In genomic region chr13:111803506-111803905, GRCm38 (mm10) we compare ENCODE assay signal across 10 mouse cellular contexts. TPM values are rescaled to one million over a fixed set of nuclear protein-coding genes. Genes with fewer than 3 reads are reported as not detected.
A peak's percentile ranks its signal among the peaks of the same experiment; 100 is the strongest.
DNase-seq lines count a peak whose midpoint lies in the region; ATAC-seq and TF ChIP-seq lines count a peak whose summit lies in the region.
"Had no signal": no experiment of that assay in that cellular context is flagged by ENCODE, and none has a peak within 500 bp of the region (broad histone marks: within the 10 kb centered on the region; RNA-seq: fewer than 3 reads in every experiment).

No protein-coding gene starts in this region.

- no peaks in the 10 kb centered on the region for H3K9me3 ChIP-seq in kidney, postnatal 0 days (replicated peaks; ENCODE audit: low read length)
- H3K9me3 ChIP-seq in CH12.LX (replicated peaks; ENCODE audit: low read length): no peaks in the 10 kb centered on the region
- no peaks in the 10 kb centered on the region for H3K9me3 ChIP-seq in liver, embryonic 15.5 days (replicated peaks)

- TF ChIP-seq POLR2A in cerebellum, adult 2 months (IDR thresholded peaks at IDR 0.05; ENCODE audit: borderline replicate concordance, insufficient read depth, low read length): no peak
- TF ChIP-seq POLR2A in CH12.LX (IDR thresholded peaks at IDR 0.05; ENCODE audit: low read depth, low read length): no peak

- dilution Hi-C loops in CH12.LX (cut with MboI; ENCODE audit: extremely low pct_ligation_motif_present, extremely low pct_unique_long_range_greater_than_20kb, low sequenced_read_pairs): no loop called here

- no peaks in the 10 kb centered on the region for H3K36me3 ChIP-seq in kidney, postnatal 0 days (ENCODE audit: insufficient read depth, low read length)
- H3K36me3 ChIP-seq in CH12.LX (replicated peaks in 1 of 2; ENCODE audit: control insufficient read depth in 1 of 2, insufficient read depth in 1 of 2, low read length in 1 of 2): peaks cover 0 to 23% of the 10 kb centered on the region in 2 experiments
- H3K36me3 ChIP-seq in liver, embryonic 15.5 days (replicated peaks): no peaks in the 10 kb centered on the region; the same call in 1 of the 2 replicates

- peak overlapping the region; percentile 35; the same call in 1 of the 2 replicates for H3K9ac ChIP-seq in kidney, postnatal 0 days (ENCODE audit: low read depth, low read length)
- no peak overlapping the region for H3K9ac ChIP-seq in CH12.LX (ENCODE audit: insufficient read depth, low read depth)
- H3K9ac ChIP-seq in liver, embryonic 15.5 days: no peak overlapping the region

- no peak for TF ChIP-seq RAD21 in CH12.LX (IDR thresholded peaks at IDR 0.05; ENCODE audit: low read depth, low read length)

- H3K4me1 ChIP-seq in cerebellum, adult 2 months (ENCODE audit: control insufficient read depth, insufficient read depth, low read length): peaks cover 31% of the 10 kb centered on the region
- peaks cover 66% of the 10 kb centered on the region for H3K4me1 ChIP-seq in kidney, postnatal 0 days (replicated peaks; ENCODE audit: insufficient read depth, low read length)
- H3K4me1 ChIP-seq in CH12.LX (ENCODE audit: control insufficient read depth in 1 of 2, insufficient read depth in 2 of 2): peaks cover 34 to 66% of the 10 kb centered on the region in 2 experiments
- peaks cover 82% of the 10 kb centered on the region for H3K4me1 ChIP-seq in liver, embryonic 15.5 days (replicated peaks)

- no peak overlapping the region for H3K27ac ChIP-seq in cerebellum, adult 2 months (ENCODE audit: insufficient read depth, low read length)
- peak overlapping the region; percentile 62 for H3K27ac ChIP-seq in kidney, postnatal 0 days
- no peak overlapping the region for H3K27ac ChIP-seq in CH12.LX (ENCODE audit: insufficient read depth, low read depth)
- 0 out of 2 replicates have a peak overlapping the region, but pooled peaks have one; percentile 24 for H3K27ac ChIP-seq in liver, embryonic 15.5 days (replicated peaks)
- H3K27ac ChIP-seq: heart, adult 2 months had no signal

- H3K27me3 ChIP-seq in cerebellum, adult 2 months (ENCODE audit: control insufficient read depth, insufficient read depth, low read length): no peaks in the 10 kb centered on the region
- H3K27me3 ChIP-seq in kidney, postnatal 0 days (ENCODE audit: insufficient read depth, low read length): no peaks in the 10 kb centered on the region
- no peaks in the 10 kb centered on the region for H3K27me3 ChIP-seq in CH12.LX (replicated peaks)
- no peaks in the 10 kb centered on the region for H3K27me3 ChIP-seq in liver, embryonic 15.5 days

- DNase-seq in cerebellum, postnatal 25 days: peak; percentile 48 to 64
- DNase-seq in cerebellum, adult 2 months: no peak
- DNase-seq in kidney, postnatal 0 days (ENCODE audit: low spot score): no peak
- DNase-seq in kidney, postnatal 36 days: no peak
- no peak for DNase-seq in CH12.LX (ENCODE audit: extremely low read depth)
- DNase-seq in adrenal gland, adult 8-10 months: no peak
- DNase-seq: cerebellum, adult 8-10 months; heart, adult 2 months had no signal

- in situ Hi-C loops in CH12.LX (cut with MboI; ENCODE audit: low pct_ligation_motif_present, low pct_unique_long_range_greater_than_20kb, low sequenced_read_pairs): no loop called here

- no peak overlapping the region for H3K4me3 ChIP-seq in cerebellum, adult 2 months (replicated peaks; ENCODE audit: insufficient read depth, low read depth, low read length)
- H3K4me3 ChIP-seq in kidney, postnatal 0 days (replicated peaks; ENCODE audit: low read depth, low read length): no peak overlapping the region
- no peak overlapping the region for H3K4me3 ChIP-seq in CH12.LX (replicated peaks in 1 of 3; ENCODE audit: low read depth in 2 of 3, low read length in 2 of 3, poor library complexity in 1 of 3)
- no peak overlapping the region for H3K4me3 ChIP-seq in liver, embryonic 15.5 days (replicated peaks)
- H3K4me3 ChIP-seq: heart, adult 2 months had no signal

- H3K4me2 ChIP-seq in kidney, postnatal 0 days (ENCODE audit: low read length): peak overlapping the region; percentile 46
- 0 out of 2 replicates have a peak overlapping the region, but pooled peaks have one; percentile 11 for H3K4me2 ChIP-seq in CH12.LX (ENCODE audit: insufficient read depth, low read depth, poor library complexity, severe bottlenecking)
- H3K4me2 ChIP-seq in liver, embryonic 15.5 days: no peak overlapping the region

- TF ChIP-seq EP300 in CH12.LX (IDR thresholded peaks at IDR 0.05; ENCODE audit: low read length): no peak

- no peak for TF ChIP-seq CTCF in cerebellum, adult 2 months (IDR thresholded peaks at IDR 0.05; ENCODE audit: borderline replicate concordance, insufficient read depth, low read depth, low read length)
- no peak for TF ChIP-seq CTCF in kidney, postnatal 0 days (IDR thresholded peaks at IDR 0.05; ENCODE audit: low read depth)
- TF ChIP-seq CTCF in CH12.LX (conservative IDR thresholded peaks at IDR 0.05 in 1 of 2, IDR thresholded peaks at IDR 0.05 in 1 of 2; ENCODE audit: low read depth in 2 of 2, low read length in 2 of 2): no peak

- ATAC-seq in kidney, postnatal 0 days (replicated peaks; ENCODE audit: low FRiP score, low read depth): no peak
- no peak for ATAC-seq in liver, embryonic 15.5 days (ENCODE audit: insufficient read depth)
- no peak for ATAC-seq in erythroid progenitor cell, adult 5-6 weeks (replicated peaks; ENCODE audit: low FRiP score, poor library complexity, severe bottlenecking)

- 38% methylated on average over 6 of the region's 6 CpGs for WGBS in cerebellum, adult 2 months
- 44% methylated on average over 6 of the region's 6 CpGs for WGBS in kidney, postnatal 0 days
- 54% methylated on average over 6 of the region's 6 CpGs for WGBS in liver, embryonic 15.5 days (ENCODE audit: insufficient replicate concordance)

- H3K79me2 ChIP-seq in CH12.LX (replicated peaks; ENCODE audit: control insufficient read depth, extremely low read depth, insufficient read depth, poor library complexity, severe bottlenecking): peaks cover 86% of the 10 kb centered on the region

TF ChIP-seq in CH12.LX, 34 proteins besides CTCF, POLR2A, EP300 and RAD21:
- TF ChIP-seq POLR2AphosphoS2 (IDR thresholded peaks at IDR 0.05; ENCODE audit: low read depth, low read length) (no peak), SMC3 (IDR thresholded peaks at IDR 0.05; ENCODE audit: low read depth, low read length) (no peak), PAX5 (IDR thresholded peaks at IDR 0.05; ENCODE audit: low read length) (no peak), ETS1 (conservative IDR thresholded peaks at IDR 0.05; ENCODE audit: low read depth, low read length) (no peak), ZNF384 (IDR thresholded peaks at IDR 0.05; ENCODE audit: low read depth, low read length) (no peak), KAT2A (IDR thresholded peaks at IDR 0.05; ENCODE audit: insufficient replicate concordance, low read length) (no peak), ZKSCAN1 (IDR thresholded peaks at IDR 0.05; ENCODE audit: borderline replicate concordance, low read depth, low read length) (no peak), MAZ (IDR thresholded peaks at IDR 0.05; ENCODE audit: low read depth, low read length) (no peak), UBTF (IDR thresholded peaks at IDR 0.05; ENCODE audit: low read depth, low read length) (no peak), HCFC1 (IDR thresholded peaks at IDR 0.05; ENCODE audit: low read depth, low read length) (no peak), NRF1 (IDR thresholded peaks at IDR 0.05; ENCODE audit: low read depth, low read length) (no peak), CHD1 (IDR thresholded peaks at IDR 0.05; ENCODE audit: low read depth, low read length) (no peak)

RNA-seq across cellular contexts. Expression of gene Map3k1, which starts 5.3 kb away (rescaled TPM):
- 12.3 and 13.6 TPM in 2 replicates for polyA plus RNA-seq in cerebellum, adult 2 months (2012; rRNA removed)
- polyA plus RNA-seq in kidney, postnatal 0 days (2015; fragmentation: Nextera tagmentation; extraction: Ambion mirVana): 30.3 and 33.1 TPM in 2 replicates
- 37.9 and 48.7 TPM in 2 replicates for total RNA-seq in CH12.LX (2012; rRNA removed)
- 7.7 and 10.7 TPM in 2 replicates for total RNA-seq in CH12.LX (2014; rRNA removed)
- polyA plus RNA-seq in CH12.LX (2012; ENCODE audit: insufficient read length, low read depth): 13.4 and 14.7 TPM in 2 replicates
- 11.8 and 12.3 TPM in 2 replicates for polyA plus RNA-seq in liver, embryonic 15.5 days (2015; fragmentation: Nextera tagmentation; extraction: Ambion mirVana)
- total RNA-seq in adrenal gland, adult 8-10 months (2022): 100 to 1,000 TPM in 1 of 4 experiments, 10 to 100 TPM in 3; 41.6 to 114 (median 77.4) TPM
- total RNA-seq in erythroid progenitor cell, adult 5-6 weeks (2015; ENCODE audit: low replicate concordance): 75.0 and 104 TPM in 2 replicates
- 124 and 167 TPM in 2 replicates for total RNA-seq in erythroid progenitor cell, adult 5-6 weeks (2017; ENCODE audit: low replicate concordance)

Comparison
In these comparisons a context has a peak if more than half of its experiments do, and no peak if none do; other contexts are left out.
1. DNase-seq: peak in cerebellum, postnatal 25 days (2 of 2); none in cerebellum, adult 2 months (0 of 2), kidney, postnatal 0 days (single experiment), kidney, postnatal 36 days (0 of 2), CH12.LX (single experiment) and adrenal gland, adult 8-10 months (single experiment).
2. H3K27ac ChIP-seq: peak in kidney, postnatal 0 days (single experiment) and liver, embryonic 15.5 days (single experiment); none in cerebellum, adult 2 months (single experiment) and CH12.LX (single experiment).